Mouse (Mus musculus) heart, embryonic 15.5 days (tissue): ENCODE measurements at regions not wholly inside any gene's neighbourhood (a gene's known extent, or its start where the extent isn't known, plus 50 kb on each side); places are given as distances from the start of the nearest gene placed in this dataset.

Experiments
- ATAC-seq: fragments of 200-750 bp; cut with Nextera tagmentation; replicated peaks from 2 replicates; pipeline ENCODE4 v1.8.0; 2017; ENCODE audit warnings: low read depth, moderate TSS enrichment; ENCODE audit not compliant: insufficient number of reproducible peaks, insufficient read depth, low FRiP score
- H3K27ac ChIP-seq: fragments of 300-500 bp; sonication (generic); 2 replicates; pipeline ENCODE4 v1.5.1; 2015; ENCODE audit warnings: mild to moderate bottlenecking, inconsistent platforms
- H3K27me3 ChIP-seq: fragments of 300-500 bp; sonication (generic); 2 replicates; pipeline ENCODE4 v1.6.1; 2015; ENCODE audit warnings: inconsistent platforms
- H3K36me3 ChIP-seq: fragments of 300-500 bp; sonication (generic); 2 replicates; pipeline ENCODE4 v1.6.1; 2015; ENCODE audit warnings: mild to moderate bottlenecking, inconsistent platforms
- H3K4me1 ChIP-seq: fragments of 300-500 bp; sonication (generic); replicated peaks from 2 replicates; pipeline ENCODE4 v1.6.1; 2015; ENCODE audit warnings: inconsistent platforms
- H3K4me2 ChIP-seq: fragments of 300-500 bp; sonication (generic); 2 replicates; pipeline ENCODE4 v1.6.1; 2015; ENCODE audit warnings: inconsistent platforms, mild to moderate bottlenecking, moderate library complexity
- H3K4me3 ChIP-seq: fragments of 300-500 bp; sonication (generic); 2 replicates; pipeline ENCODE4 v1.5.1; 2015; ENCODE audit warnings: mild to moderate bottlenecking, inconsistent platforms
- H3K9ac ChIP-seq: fragments of 300-500 bp; sonication (generic); 2 replicates; pipeline ENCODE4 v1.6.1; 2015; ENCODE audit warnings: mild to moderate bottlenecking, inconsistent platforms
- H3K9me3 ChIP-seq: fragments of 300-500 bp; sonication (generic); replicated peaks from 2 replicates; pipeline ENCODE4 v1.6.1; 2016; ENCODE audit warnings: inconsistent platforms
- WGBS: fragments of 180-500 bp; shearing (Covaris S2); methylation state at CpG from one replicate; pipeline ENCODE4 v1.1.7; 2015; ENCODE audit warnings: mixed read lengths; 5-methylcytosine and 5-hydroxymethylcytosine counted together

DNA sequence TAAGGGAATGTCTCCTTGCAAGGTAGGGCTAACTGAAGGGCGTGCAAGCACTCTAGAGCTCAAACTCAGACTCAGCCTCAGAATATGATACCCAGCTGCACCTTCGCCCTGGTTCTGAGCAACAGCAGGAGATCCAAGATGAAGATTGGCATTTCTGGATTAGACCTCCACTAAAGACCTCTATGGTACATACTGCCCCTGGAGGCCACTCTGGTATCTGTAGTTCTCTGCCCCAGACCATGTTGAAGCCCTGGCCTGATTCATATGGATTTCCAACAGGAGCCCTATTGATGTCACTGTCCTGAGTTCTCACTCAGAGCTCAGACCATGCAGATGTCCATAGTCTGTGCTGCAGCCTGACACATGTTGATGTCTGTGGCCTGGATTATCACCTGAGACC, 262.2 kb upstream of the Erbb4 start:
- H3K27me3 ChIP-seq, result no peaks in the 10 kb centered on the region
- no peak overlapping the region for H3K4me3 ChIP-seq
- no peak overlapping the region for H3K4me2 ChIP-seq
- H3K27ac ChIP-seq, result no peak overlapping the region
- WGBS, result 88% methylated on average over 2 of the region's 2 CpGs
- no peak overlapping the region for H3K9ac ChIP-seq
- H3K4me1 ChIP-seq, result no peaks in the 10 kb centered on the region
- no peaks in the 10 kb centered on the region for H3K9me3 ChIP-seq
- no peaks in the 10 kb centered on the region for H3K36me3 ChIP-seq
- ATAC-seq, result no peak

DNA sequence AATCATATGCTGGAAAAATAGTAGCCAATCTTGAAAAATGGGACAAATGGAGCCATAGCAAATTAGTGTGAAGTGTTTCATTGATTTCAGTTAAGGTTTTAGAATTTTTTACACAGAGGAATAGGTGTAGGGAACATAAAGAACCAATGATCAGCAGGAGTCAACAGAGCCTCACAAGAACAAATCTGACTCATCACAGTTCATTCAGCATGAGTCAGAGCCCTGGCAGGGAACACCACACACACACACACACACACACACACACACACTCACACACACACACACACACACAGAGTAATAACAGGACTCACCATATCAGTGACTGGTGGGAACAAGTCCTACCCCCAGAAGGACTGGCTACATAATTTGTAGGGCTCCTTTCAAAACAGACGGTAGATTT, 259.7 kb upstream of the Erbb4 start:
- no peak overlapping the region for H3K9ac ChIP-seq
- no peak overlapping the region for H3K4me3 ChIP-seq
- no peak for ATAC-seq
- H3K27me3 ChIP-seq, result no peaks in the 10 kb centered on the region
- H3K4me1 ChIP-seq, result no peaks in the 10 kb centered on the region
- 33% methylated on average over 1 of the region's 1 CpGs for WGBS
- H3K27ac ChIP-seq, result no peak overlapping the region
- no peaks in the 10 kb centered on the region for H3K36me3 ChIP-seq
- H3K4me2 ChIP-seq, result no peak overlapping the region
- no peaks in the 10 kb centered on the region for H3K9me3 ChIP-seq

DNA sequence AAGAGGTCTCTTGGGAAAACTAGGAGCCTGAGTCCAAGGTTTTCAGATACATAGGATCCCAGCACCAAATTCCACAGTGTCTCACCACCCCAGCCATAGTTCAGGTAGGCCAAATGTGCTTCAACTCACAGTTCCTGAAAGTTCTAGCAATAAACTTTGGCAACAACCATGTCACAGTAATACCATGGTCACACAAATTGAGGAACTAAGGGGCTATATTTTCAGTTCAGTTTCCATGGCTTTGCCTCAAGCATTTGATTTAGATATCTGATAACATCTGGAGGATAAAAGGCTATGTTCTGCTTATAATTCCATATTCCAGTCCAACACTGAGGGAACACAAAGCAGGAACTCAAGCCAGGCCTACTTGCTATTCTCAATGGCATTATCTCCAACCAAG, 256.2 kb upstream of the Erbb4 start:
- Histone ChIP-seq H3K4me2 (no peak overlapping the region), H3K4me3 (no peak overlapping the region), H3K9ac (no peak overlapping the region), H3K4me1 (no peaks in the 10 kb centered on the region), H3K27ac (no peak overlapping the region), H3K27me3 (no peaks in the 10 kb centered on the region), H3K9me3 (no peaks in the 10 kb centered on the region), H3K36me3 (no peaks in the 10 kb centered on the region)
- no peak for ATAC-seq

DNA sequence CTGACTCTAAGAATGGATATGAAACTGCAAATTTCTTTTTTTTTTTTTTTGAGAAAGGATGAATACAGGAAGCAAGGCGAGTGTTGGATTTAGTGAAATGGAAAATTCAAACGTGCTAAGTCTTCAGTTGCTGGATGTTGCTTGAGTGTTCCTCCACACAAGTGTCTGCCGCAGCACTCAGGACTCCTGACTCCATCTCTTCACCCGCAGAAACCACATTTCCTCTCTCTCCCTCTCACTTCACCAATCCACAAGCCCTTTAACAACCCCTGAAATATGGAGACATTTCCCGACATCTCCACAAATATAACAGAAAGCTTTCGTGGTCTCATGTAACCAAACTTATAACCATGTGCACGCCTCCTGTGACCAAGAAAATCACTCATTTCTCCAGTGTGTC, 249.7 kb upstream of the Erbb4 start:
- WGBS, result 74% methylated on average over 7 of the region's 7 CpGs
- H3K27ac ChIP-seq, result no peak overlapping the region

DNA sequence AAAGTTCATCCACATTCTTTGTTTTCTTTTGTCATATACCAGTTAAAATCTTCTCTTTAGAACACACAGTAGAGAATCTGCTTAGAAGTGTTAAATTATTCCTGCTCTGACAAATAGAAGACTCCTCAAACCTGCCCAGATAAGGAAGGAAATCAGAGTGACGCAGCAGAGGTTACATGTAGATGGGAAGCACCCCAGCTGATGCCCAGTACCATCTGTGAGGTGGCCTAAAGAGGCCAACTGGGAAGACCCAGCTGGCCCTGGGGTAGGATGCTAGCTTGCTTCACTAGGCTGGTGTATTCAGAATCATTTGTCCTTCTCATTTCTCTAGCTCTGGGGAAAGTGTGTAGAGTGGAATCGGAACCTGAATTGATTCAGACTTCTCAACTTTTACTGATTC, 242.6 kb upstream of the Erbb4 start:
- no peak for ATAC-seq
- no peak overlapping the region for H3K4me3 ChIP-seq
- no peaks in the 10 kb centered on the region for H3K27me3 ChIP-seq

More for the DNA sequence above, 249.7 kb upstream of the Erbb4 start:
- H3K36me3 ChIP-seq, result no peaks in the 10 kb centered on the region
- H3K9ac ChIP-seq, result no peak overlapping the region
- H3K27me3 ChIP-seq, result no peaks in the 10 kb centered on the region
- H3K4me3 ChIP-seq, result no peak overlapping the region
- H3K4me1 ChIP-seq, result 0 out of 2 replicates have a peak, but pooled peaks cover 3% of the 10 kb centered on the region
- H3K4me2 ChIP-seq, result no peak overlapping the region
- H3K9me3 ChIP-seq, result no peaks in the 10 kb centered on the region
- no peak for ATAC-seq

DNA sequence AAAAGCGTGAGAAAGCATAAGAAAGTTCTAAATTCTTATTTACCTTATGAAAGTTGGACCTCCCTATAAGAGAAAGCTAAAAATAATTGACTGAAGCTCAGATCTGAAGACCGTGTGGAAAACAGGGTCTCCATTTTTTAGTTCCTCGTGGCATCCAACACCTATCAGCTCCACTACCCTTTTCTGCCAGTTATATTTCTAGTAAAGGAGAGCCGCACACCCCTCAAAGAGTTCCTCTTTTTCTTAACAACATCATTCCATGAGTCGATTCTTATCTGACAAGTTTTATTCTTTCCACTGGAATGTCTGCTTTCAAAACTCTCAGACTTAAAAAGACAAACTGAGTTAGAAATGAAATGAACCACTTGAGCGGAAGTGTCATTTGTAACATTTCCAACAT, 242.0 kb upstream of the Erbb4 start:
- Histone ChIP-seq H3K9me3 (no peaks in the 10 kb centered on the region), H3K4me3 (no peak overlapping the region), H3K4me1 (no peaks in the 10 kb centered on the region), H3K9ac (no peak overlapping the region), H3K4me2 (no peak overlapping the region), H3K36me3 (no peaks in the 10 kb centered on the region), H3K27me3 (no peaks in the 10 kb centered on the region), H3K27ac (no peak overlapping the region)
- ATAC-seq, result no peak
- WGBS, result 77% methylated on average over 6 of the region's 6 CpGs

More for the DNA sequence above, 242.6 kb upstream of the Erbb4 start:
- no peak overlapping the region for H3K4me2 ChIP-seq
- 87% methylated on average over 2 of the region's 2 CpGs for WGBS
- no peak overlapping the region for H3K27ac ChIP-seq
- H3K36me3 ChIP-seq, result no peaks in the 10 kb centered on the region
- H3K9me3 ChIP-seq, result no peaks in the 10 kb centered on the region
- no peaks in the 10 kb centered on the region for H3K4me1 ChIP-seq
- no peak overlapping the region for H3K9ac ChIP-seq

DNA sequence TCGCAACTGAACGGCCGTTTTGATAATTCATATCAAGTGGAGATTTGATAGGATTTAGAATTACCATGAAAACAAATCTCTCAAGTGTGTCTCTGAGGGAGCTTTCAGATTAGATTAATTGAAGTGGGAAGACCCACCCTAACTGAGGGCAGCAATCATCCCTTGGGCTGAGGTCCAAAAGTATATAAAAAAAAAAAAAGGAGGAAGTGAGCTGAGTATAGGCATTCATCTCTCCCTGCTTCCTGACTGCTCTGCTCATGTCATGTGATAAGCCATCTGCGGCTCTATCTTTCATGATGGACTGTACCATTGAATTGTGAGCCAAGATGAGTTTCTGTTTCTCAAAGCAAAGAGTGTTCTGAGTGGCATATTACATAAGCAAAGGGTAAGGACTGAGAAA, 234.2 kb upstream of the Erbb4 start:
- Histone ChIP-seq H3K4me2 (no peak overlapping the region), H3K27ac (no peak overlapping the region), H3K9ac (no peak overlapping the region), H3K27me3 (no peaks in the 10 kb centered on the region), H3K9me3 (no peaks in the 10 kb centered on the region), H3K4me1 (no peaks in the 10 kb centered on the region), H3K4me3 (no peak overlapping the region), H3K36me3 (no peaks in the 10 kb centered on the region)
- no peak for ATAC-seq
- 69% methylated on average over 4 of the region's 4 CpGs for WGBS

DNA sequence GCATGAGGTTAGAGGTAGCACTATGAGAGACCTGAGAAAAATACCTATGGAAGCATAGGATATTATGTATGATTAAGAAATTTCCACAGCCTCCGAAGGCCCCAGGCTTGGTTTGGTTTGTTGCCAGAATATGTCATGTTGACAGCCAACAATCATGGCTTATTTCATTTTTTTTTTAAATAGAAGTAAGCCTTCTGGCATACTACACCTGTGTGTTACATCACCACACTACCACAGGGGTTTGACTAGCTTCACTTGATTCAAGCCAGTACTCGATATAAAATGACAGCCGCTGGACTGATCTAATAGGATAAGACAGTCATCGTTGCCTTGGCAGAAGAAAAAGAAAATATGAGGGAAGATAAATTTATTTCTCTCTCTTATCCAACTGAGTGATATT, 232.6 kb upstream of the Erbb4 start:
- Histone ChIP-seq H3K27ac (no peak overlapping the region), H3K4me2 (no peak overlapping the region), H3K9me3 (no peaks in the 10 kb centered on the region), H3K36me3 (no peaks in the 10 kb centered on the region), H3K4me1 (no peaks in the 10 kb centered on the region), H3K4me3 (no peak overlapping the region), H3K27me3 (no peaks in the 10 kb centered on the region), H3K9ac (no peak overlapping the region)
- ATAC-seq, result no peak
- WGBS, result 82% methylated on average over 4 of the region's 4 CpGs

DNA sequence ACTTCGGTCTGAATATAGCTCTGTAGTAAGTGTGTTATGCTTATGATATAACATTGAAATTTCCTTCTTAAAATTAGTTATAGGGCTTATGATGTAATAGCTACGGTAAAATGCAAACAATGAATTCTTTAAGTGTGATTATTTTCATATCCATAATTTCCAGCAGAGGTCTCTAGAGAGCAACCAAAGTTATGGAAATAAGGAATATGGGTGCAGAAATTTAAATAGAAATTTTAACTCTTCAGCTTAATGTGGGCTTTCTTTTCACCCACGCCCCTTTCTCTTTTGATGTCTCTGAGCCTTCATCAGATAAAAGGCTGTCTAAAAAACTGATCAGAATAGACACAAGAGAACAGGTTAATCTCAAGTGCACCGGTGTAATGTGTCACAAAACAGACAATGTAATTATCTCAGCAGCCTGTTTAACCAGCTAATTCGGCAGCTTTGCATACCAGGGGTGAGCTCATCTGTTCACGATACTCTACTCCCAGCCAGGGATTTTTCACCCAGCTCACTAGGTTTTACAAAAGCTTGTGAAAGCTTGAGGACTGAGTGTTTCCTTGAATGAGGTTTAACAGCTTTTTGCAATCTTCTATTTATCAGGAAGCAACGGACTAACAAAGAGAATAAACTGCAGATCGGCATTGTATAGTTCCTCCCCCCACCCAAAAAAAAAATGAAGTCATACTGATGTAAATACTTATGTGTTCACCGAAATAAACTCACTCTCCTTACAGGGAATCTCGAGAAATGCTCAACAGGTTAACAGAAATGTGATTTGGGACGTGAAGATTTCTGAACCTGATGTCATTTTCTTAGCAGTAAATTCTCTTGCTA, 223.8 kb upstream of the Erbb4 start:
- peak overlapping the region; percentile 26 for H3K4me3 ChIP-seq
- no peak overlapping the region for H3K9ac ChIP-seq
- H3K4me1 ChIP-seq, result 0 out of 2 replicates have a peak, but pooled peaks cover 2% of the 10 kb centered on the region
- no peaks in the 10 kb centered on the region for H3K36me3 ChIP-seq
- H3K27me3 ChIP-seq, result no peaks in the 10 kb centered on the region
- no peaks in the 10 kb centered on the region for H3K9me3 ChIP-seq
- 37% methylated on average over 11 of the region's 11 CpGs for WGBS
- H3K27ac ChIP-seq, result no peak overlapping the region
- H3K4me2 ChIP-seq, result peak overlapping the region; percentile 53
- no peak for ATAC-seq

DNA sequence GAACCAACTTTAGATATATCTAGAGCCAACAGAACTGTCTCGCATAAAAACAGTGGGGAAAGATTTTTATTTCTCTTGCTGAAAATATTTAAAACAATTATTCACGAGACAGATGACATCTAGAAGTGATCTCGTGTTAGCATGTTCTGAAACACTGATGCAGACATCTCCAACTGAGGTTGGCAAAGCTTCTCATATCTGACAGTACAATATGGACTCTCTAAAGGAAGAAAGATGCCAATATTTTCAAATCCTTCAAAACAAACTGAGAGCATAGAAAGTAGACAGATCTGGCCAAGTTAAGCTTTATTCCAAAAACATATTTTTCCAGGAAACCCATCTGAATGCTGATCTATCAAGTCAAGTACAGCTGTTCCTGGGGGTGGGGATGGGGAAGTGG, 221.5 kb upstream of the Erbb4 start:
- Histone ChIP-seq H3K27ac (no peak overlapping the region), H3K27me3 (no peaks in the 10 kb centered on the region), H3K4me1 (0 out of 2 replicates have a peak, but pooled peaks cover 2% of the 10 kb centered on the region), H3K9me3 (no peaks in the 10 kb centered on the region), H3K4me3 (no peak overlapping the region), H3K36me3 (no peaks in the 10 kb centered on the region), H3K9ac (no peak overlapping the region), H3K4me2 (no peak overlapping the region)
- 67% methylated on average over 3 of the region's 3 CpGs for WGBS
- ATAC-seq, result no peak

DNA sequence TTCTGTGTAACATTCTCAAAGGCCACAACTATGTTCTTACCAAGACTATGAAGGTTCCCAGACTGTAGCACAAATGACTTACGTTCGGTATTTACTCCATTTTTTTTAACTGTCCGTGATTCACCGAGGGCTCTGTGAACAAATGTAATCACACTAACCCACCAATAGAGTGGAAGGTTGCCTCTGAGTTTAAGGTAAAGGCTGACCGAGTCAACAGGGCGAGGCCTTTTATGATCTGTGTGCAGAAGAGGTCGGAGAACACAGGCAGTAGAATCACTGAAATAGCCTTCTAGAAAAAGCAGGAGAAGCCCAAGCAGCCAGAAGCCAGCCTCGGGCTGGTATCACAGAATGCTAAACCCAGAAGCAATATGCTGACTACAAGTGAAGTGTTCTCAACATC, 218.9 kb upstream of the Erbb4 start:
- ATAC-seq, result no peak
- Histone ChIP-seq H3K9ac (no peak overlapping the region), H3K4me2 (no peak overlapping the region), H3K27ac (no peak overlapping the region), H3K4me1 (0 out of 2 replicates have a peak, but pooled peaks cover 2% of the 10 kb centered on the region), H3K36me3 (no peaks in the 10 kb centered on the region), H3K4me3 (no peak overlapping the region), H3K27me3 (no peaks in the 10 kb centered on the region), H3K9me3 (no peaks in the 10 kb centered on the region)
- WGBS, result 82% methylated on average over 8 of the region's 8 CpGs

DNA sequence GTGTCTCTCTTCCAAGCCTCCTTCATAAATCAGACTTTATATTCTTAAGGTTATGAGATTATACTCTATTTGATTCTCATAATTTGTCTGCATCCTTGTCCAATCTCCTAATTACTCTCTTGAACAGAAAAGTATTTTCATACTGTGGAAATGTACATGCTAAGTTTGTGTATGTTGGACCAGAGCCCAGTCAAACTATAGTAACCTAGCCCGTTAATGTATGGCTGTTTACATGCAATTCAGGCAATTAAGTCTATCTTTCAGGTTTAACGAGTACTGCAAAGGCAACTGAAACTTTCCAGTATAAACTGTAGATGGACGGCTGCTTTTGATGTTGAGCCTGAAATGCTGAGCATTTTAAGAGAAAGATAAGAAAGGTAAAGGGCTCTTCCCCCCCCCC, 211.7 kb upstream of the Erbb4 start:
- Histone ChIP-seq H3K4me2 (no peak overlapping the region), H3K27ac (no peak overlapping the region), H3K36me3 (no peaks in the 10 kb centered on the region), H3K27me3 (no peaks in the 10 kb centered on the region), H3K4me1 (no peaks in the 10 kb centered on the region), H3K9ac (no peak overlapping the region), H3K9me3 (no peaks in the 10 kb centered on the region), H3K4me3 (no peak overlapping the region)
- no peak for ATAC-seq
- WGBS, result 34% methylated on average over 3 of the region's 3 CpGs
